Mouse (Mus musculus): ENCODE results near the gene Tjp3.

DNA sequence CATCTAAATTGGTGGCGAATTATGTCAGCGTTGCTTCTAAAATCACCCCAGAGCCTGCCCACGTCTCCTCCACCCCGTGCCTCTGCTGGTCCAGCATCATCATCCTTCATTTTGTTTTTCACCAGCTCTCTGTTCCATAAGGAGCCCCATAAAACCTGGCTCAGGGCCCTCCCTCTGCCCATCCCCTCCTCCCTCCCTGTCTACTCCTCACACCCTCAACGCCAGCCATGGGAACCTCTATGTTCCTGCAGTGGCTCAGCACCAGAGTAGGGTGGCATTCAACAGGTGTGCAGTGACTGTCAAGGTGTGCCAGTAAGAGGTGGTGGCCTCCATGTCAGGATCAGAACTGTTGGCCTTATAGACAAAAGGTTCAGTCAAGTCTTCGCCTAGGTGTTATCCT, 3.8 kb upstream of the Tjp3 start:
- no peak for TF ChIP-seq POLR2A (IDR thresholded peaks at IDR 0.05; ENCODE audit: borderline replicate concordance, insufficient read depth, low read length)
- no peak for TF ChIP-seq CTCF (IDR thresholded peaks at IDR 0.05; ENCODE audit: borderline replicate concordance, insufficient read depth, low read depth, low read length)

Measured in cerebellum, adult 2 months (tissue).